Mouse (Mus musculus) neural tube, embryonic 12.5 days (tissue): ENCODE measurements around the gene Pdgfa. TPM values are rescaled to one million over a fixed set of nuclear protein-coding genes. Genes with fewer than 3 reads are reported as not detected.

ENCODE experiments used
- ATAC-seq: fragments of 200-750 bp; cut with Nextera tagmentation; 2 replicates; pipeline ENCODE4 v1.8.0; 2017; ENCODE audit warnings: low read depth, mild to moderate bottlenecking, moderate TSS enrichment, moderate library complexity; ENCODE audit not compliant: low FRiP score
- H3K27ac ChIP-seq: fragments of 300-500 bp; sonication (generic); 2 replicates; pipeline ENCODE4 v1.5.1; 2016
- H3K27me3 ChIP-seq: fragments of 300-500 bp; sonication (generic); replicated peaks from 2 replicates; pipeline ENCODE4 v1.6.1; 2016; ENCODE audit warnings: mild to moderate bottlenecking
- H3K36me3 ChIP-seq: fragments of 300-500 bp; sonication (generic); 2 replicates; pipeline ENCODE4 v1.6.1; 2016; ENCODE audit warnings: mild to moderate bottlenecking
- H3K4me1 ChIP-seq: fragments of 300-500 bp; sonication (generic); 2 replicates; pipeline ENCODE4 v1.6.1; 2016
- H3K4me2 ChIP-seq: fragments of 300-500 bp; sonication (generic); replicated peaks from 2 replicates; pipeline ENCODE4 v1.6.1; 2016; ENCODE audit warnings: mild to moderate bottlenecking
- H3K4me3 ChIP-seq: fragments of 300-500 bp; sonication (generic); 2 replicates; pipeline ENCODE4 v1.5.1; 2016
- H3K9ac ChIP-seq: fragments of 300-500 bp; sonication (generic); 2 replicates; pipeline ENCODE4 v1.6.1; 2016; ENCODE audit warnings: mild to moderate bottlenecking
- H3K9me3 ChIP-seq: fragments of 300-500 bp; sonication (generic); 2 replicates; pipeline ENCODE4 v1.6.1; 2016; ENCODE audit warnings: mild to moderate bottlenecking
- WGBS: fragments of 180-500 bp; shearing (Covaris S2); methylation state at CpG from one replicate; pipeline ENCODE4 v1.1.7; 2016; 5-methylcytosine and 5-hydroxymethylcytosine counted together
- polyA plus RNA-seq: library from polyadenylated mRNA; unstranded; fragments of >200 nt; fragmentation: Nextera tagmentation; extraction: Ambion mirVana; gene quantifications from 2 replicates; pipeline ENCODE4 v1.2.1, GENCODE M21; 2016

The Pdgfa gene
- polyA plus RNA-seq, 1 experiment from 2014 or later, result 12.1 TPM

DNA sequence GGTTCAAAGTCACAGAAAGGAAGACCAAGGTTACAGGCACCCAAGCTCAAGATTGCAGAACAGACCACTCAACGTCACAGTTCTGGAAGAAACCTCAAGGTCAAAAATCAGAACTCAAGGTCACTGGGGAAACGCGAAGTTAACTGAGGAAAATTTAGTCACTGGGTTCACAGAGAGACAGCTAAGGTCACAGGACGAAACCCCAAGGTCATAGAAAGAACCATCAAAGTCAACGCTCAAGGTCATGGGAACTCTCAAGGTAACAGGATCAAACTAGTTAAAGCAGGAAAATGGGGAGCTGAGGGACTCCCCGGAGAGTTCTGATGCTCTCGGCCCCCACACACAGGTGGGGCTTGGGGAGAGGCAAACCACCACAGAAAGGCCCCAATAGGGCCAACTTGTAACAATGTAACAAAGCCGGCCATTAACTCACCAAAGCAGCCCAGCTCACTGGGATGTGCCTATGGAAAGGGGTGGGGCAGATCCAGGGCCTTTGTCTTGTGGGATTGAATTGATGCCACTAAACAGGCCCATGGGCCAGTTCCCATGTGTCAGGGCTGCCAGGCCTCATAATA is 22.2 kb downstream of the Pdgfa start:
- no peak for ATAC-seq
- 83% methylated on average over 8 of the region's 8 CpGs for WGBS
- no peak overlapping the region for H3K4me2 ChIP-seq

DNA sequence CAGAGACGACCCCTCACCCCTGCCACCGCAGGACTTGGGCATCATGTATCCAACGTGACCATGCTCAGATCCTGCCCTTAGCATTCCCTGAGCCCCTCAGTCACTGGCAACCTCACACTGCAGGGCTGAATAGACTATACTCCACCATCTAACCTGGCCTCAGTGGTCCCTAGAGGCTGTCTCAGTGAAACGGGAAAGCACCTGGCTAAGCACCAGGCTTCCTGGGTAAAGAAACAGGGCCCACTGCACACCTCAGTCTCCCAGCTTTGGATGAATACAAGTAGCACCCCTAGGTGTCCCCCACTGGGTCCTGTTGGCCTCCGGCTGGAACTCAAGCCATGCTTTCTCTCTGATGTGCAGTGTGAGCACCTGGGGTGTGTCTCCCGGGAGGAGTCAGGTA is 23.7 kb downstream of the Pdgfa start:
- Histone ChIP-seq H3K36me3 (peaks cover 1% of the 10 kb centered on the region; the same call in 1 of the 2 replicates), H3K27me3 (no peaks in the 10 kb centered on the region), H3K27ac (no peak overlapping the region), H3K4me1 (no peaks in the 10 kb centered on the region), H3K9ac (no peak overlapping the region), H3K4me3 (no peak overlapping the region), H3K9me3 (no peaks in the 10 kb centered on the region), H3K4me2 (no peak overlapping the region)
- no peak for ATAC-seq
- WGBS, result 84% methylated on average over 6 of the region's 6 CpGs

More for the DNA sequence above, 22.2 kb downstream of the Pdgfa start:
- H3K9me3 ChIP-seq, result no peaks in the 10 kb centered on the region
- H3K36me3 ChIP-seq, result peaks cover 5% of the 10 kb centered on the region; the same call in 1 of the 2 replicates
- H3K27ac ChIP-seq, result no peak overlapping the region
- H3K4me1 ChIP-seq, result no peaks in the 10 kb centered on the region
- H3K9ac ChIP-seq, result no peak overlapping the region
- no peaks in the 10 kb centered on the region for H3K27me3 ChIP-seq
- H3K4me3 ChIP-seq, result no peak overlapping the region

DNA sequence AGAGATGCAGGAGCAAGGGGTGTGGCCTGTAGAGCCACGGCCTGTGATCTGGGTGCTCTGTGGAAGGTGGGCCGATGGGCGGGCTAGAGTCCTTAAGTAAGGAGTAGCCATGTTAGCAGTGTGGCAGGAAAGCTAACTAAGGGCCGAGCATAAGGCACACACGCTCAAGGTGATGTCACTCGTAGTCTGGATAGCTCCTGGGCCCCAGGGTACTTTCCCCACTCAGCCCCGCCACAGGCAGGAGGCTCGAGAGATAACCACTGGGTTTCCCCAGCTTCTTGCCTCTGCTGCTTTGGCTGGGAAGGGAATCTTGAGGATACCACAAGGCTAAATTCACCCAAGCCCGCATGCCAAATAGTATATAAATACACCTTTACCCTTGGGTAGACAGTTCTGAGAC is 25.8 kb downstream of the Pdgfa start:
- no peaks in the 10 kb centered on the region for H3K4me1 ChIP-seq
- H3K4me3 ChIP-seq, result no peak overlapping the region
- no peak overlapping the region for H3K9ac ChIP-seq
- no peaks in the 10 kb centered on the region for H3K27me3 ChIP-seq
- ATAC-seq, result no peak
- no peaks in the 10 kb centered on the region for H3K36me3 ChIP-seq
- H3K27ac ChIP-seq, result no peak overlapping the region
- 82% methylated on average over 9 of the region's 9 CpGs for WGBS
- no peak overlapping the region for H3K4me2 ChIP-seq
- H3K9me3 ChIP-seq, result no peaks in the 10 kb centered on the region

DNA sequence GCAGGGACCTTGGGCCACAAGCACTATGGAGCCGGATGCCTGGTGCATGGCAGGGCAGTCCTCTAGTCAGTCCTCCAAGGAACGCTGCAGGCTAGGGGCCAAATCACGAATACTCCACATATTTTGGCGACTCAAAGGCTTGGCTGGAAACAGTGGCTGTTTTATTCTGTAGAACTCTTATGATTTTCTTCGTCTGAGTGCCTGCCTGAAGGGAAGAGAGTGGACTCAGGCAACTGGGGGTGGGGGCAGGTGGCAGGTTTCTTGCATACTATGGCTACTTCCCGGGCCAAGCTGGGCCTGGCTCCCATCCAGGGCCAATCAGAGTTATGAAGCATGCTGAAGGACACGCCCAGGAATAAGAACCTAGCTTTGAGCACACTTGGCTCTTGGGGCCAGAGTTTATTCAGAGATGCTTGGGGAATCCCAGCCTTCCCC is 27.1 kb downstream of the Pdgfa start:
- Histone ChIP-seq H3K4me1 (peaks cover 6% of the 10 kb centered on the region), H3K27ac (no peak overlapping the region), H3K4me3 (no peak overlapping the region), H3K4me2 (no peak overlapping the region), H3K36me3 (no peaks in the 10 kb centered on the region), H3K27me3 (no peaks in the 10 kb centered on the region), H3K9ac (no peak overlapping the region), H3K9me3 (no peaks in the 10 kb centered on the region)
- 71% methylated on average over 7 of the region's 7 CpGs for WGBS
- ATAC-seq, result no peak

DNA sequence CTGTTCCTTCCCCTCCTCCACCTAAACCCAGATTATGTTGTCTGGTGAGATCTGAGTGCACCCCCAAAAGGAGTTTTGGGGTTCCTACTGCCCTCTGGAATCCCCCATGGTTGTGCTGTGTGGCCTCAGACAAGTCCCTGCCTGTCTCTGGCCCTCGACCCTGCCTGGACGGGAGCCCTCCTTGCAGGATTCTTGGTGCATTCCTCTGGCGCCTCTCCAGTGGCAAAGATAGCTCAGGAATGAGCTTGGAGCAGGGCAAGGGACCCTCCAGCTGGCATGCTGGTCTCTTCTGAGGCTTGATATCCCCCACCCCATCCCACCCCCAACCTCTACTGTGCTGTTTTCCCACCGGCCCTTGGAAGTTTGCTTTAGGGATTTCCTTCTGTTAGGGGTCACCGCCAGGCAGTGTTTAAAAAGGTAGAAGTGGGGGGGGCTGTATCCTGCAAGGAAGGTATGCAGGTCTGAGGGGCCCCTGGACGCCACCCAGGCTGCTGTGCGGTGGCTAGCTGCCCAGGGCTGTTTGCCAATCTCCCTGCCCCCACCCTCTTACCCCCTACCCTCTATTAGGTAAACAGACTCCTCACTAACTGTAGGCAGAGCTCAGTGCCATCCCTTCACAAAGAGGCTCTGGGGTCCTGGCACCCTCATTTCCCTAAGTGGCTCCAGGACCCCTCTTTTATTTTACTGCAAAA is 31.0 kb downstream of the Pdgfa start:
- H3K4me1 ChIP-seq, result peaks cover 6% of the 10 kb centered on the region
- H3K36me3 ChIP-seq, result no peaks in the 10 kb centered on the region
- H3K4me3 ChIP-seq, result no peak overlapping the region
- no peaks in the 10 kb centered on the region for H3K27me3 ChIP-seq
- ATAC-seq, result no peak; the same call in 1 of the 2 replicates
- H3K27ac ChIP-seq, result no peak overlapping the region
- H3K9me3 ChIP-seq, result no peaks in the 10 kb centered on the region
- H3K9ac ChIP-seq, result no peak overlapping the region
- no peak overlapping the region for H3K4me2 ChIP-seq
- 55% methylated on average over 7 of the region's 7 CpGs for WGBS

DNA sequence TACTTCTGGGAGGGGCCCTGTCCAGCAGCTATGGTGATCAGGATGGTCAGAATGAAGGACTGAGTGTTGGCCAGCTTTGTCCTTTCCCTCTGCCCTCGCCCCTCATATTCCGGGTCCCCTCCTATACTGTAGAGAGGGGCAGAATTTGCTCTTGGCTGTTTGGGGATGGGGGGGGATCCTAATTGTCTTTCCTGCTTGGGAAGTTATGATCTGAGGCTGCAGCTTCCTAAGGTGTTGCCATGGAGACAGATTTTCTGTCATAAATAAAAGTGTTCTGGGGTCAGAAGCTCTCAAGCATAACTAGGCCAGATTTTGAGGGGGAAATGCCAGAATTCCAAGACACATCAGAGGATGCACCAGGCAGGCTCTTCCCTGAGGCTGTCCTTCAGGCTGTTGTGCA is 31.6 kb downstream of the Pdgfa start:
- ATAC-seq, result no peak

DNA sequence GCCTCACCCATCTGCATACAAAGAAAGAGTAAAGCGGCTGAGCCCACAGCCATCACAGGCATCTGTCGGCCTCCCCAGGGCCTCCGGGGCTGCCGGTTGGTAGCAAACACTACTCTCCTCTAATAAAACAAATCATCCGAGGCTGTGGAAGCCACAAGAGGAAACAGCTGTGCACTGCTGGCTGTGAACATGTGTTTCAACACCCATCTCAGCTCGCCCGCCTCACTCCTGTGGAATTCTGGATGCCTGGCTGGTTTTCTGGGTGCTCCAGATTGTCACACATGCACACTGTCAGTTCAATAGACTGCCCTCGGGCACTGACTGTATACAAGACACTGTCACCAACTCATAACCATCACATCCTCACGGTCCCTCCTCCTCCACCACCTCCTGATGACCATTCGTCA is 40.7 kb downstream of the Pdgfa start:
- H3K27me3 ChIP-seq, result no peaks in the 10 kb centered on the region
- H3K36me3 ChIP-seq, result no peaks in the 10 kb centered on the region
- peaks cover 19% of the 10 kb centered on the region for H3K4me1 ChIP-seq
- no peak overlapping the region for H3K27ac ChIP-seq
- ATAC-seq, result 0 out of 2 replicates have a peak, but pooled peaks have one; percentile 29
- no peak overlapping the region for H3K9ac ChIP-seq
- no peak overlapping the region for H3K4me2 ChIP-seq
- no peaks in the 10 kb centered on the region for H3K9me3 ChIP-seq
- no peak overlapping the region for H3K4me3 ChIP-seq
- 55% methylated on average over 10 of the region's 10 CpGs for WGBS

More for the DNA sequence above, 31.6 kb downstream of the Pdgfa start:
- Histone ChIP-seq H3K9me3 (no peaks in the 10 kb centered on the region), H3K27me3 (no peaks in the 10 kb centered on the region), H3K4me1 (peaks cover 6% of the 10 kb centered on the region), H3K4me2 (no peak overlapping the region), H3K36me3 (no peaks in the 10 kb centered on the region), H3K4me3 (no peak overlapping the region), H3K27ac (no peak overlapping the region), H3K9ac (no peak overlapping the region)
- 84% methylated on average over 2 of the region's 2 CpGs for WGBS

DNA sequence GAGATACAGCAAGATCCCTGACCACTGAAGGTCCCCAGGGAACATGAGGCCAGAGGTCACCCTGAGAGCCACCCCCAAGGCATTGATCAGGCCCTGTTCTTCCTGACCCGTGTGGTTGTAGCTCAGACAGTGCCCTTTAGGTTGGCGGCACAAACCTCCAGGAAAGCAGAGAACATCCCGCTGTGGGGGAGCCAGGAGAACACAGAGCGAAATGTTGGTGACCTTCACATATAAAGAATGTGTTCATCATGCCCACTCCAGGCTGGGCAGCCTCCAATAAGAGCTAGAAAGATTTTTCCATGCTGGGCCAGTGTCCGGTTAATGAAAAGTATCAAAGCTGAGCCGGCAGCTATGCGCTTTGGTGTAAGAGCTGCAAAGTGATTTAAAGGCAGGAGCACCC is 43.2 kb downstream of the Pdgfa start:
- no peak for ATAC-seq
- H3K4me3 ChIP-seq, result no peak overlapping the region
- H3K36me3 ChIP-seq, result no peaks in the 10 kb centered on the region
- peaks cover 19% of the 10 kb centered on the region for H3K4me1 ChIP-seq
- H3K9ac ChIP-seq, result no peak overlapping the region
- no peaks in the 10 kb centered on the region for H3K27me3 ChIP-seq
- H3K4me2 ChIP-seq, result no peak overlapping the region
- 81% methylated on average over 7 of the region's 7 CpGs for WGBS
- H3K9me3 ChIP-seq, result no peaks in the 10 kb centered on the region
- H3K27ac ChIP-seq, result no peak overlapping the region

DNA sequence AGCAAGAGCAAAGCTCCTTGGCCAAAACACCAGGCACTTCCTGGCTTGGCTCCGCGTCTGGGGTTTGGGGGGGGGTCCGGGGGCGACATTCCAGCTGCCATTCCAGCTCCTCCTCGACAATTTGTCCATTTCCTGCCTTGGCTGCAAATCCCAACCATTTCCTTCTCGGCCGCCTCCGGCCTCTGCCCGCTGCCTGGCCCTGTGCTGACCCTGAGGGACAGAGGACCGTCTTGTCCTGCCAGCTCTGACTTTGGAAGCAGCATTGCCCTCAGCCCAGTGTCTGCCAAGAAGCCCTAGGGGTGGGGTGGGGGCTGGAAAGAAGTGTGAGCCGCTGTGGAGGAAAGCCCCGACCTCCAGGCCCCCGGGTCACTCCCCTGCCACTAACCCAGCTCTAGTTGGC is 44.2 kb downstream of the Pdgfa start:
- 73% methylated on average over 13 of the region's 13 CpGs for WGBS
- Histone ChIP-seq H3K4me1 (peaks cover 28% of the 10 kb centered on the region), H3K27me3 (no peaks in the 10 kb centered on the region), H3K9ac (no peak overlapping the region), H3K27ac (no peak overlapping the region), H3K9me3 (no peaks in the 10 kb centered on the region), H3K4me2 (no peak overlapping the region), H3K4me3 (no peak overlapping the region), H3K36me3 (no peaks in the 10 kb centered on the region)
- ATAC-seq, result no peak

DNA sequence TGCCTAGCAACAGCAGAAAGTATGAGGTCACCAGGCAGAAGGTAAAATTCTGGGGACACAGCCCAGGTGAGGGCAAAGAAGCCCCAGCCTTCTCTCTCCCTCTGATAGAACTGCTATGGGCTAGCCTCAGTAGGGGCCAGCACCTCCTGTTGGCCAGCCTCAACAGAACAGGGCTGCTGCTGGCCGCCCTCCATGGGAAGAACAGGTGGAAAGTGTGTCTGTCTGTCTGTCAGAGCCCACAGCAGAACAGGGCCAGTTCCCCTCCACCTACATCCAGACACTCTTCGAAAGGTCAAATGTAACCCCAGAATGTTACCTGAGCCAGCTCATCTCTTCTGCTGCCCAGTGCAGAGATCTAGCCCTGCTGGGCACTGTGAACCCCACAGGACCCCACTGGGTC is 45.9 kb downstream of the Pdgfa start:
- H3K4me3 ChIP-seq, result no peak overlapping the region
- H3K4me2 ChIP-seq, result no peak overlapping the region
- H3K9me3 ChIP-seq, result no peaks in the 10 kb centered on the region
- no peak overlapping the region for H3K27ac ChIP-seq
- WGBS, result 92% methylated on average over 2 of the region's 2 CpGs
- H3K27me3 ChIP-seq, result no peaks in the 10 kb centered on the region
- ATAC-seq, result no peak
- no peak overlapping the region for H3K9ac ChIP-seq
- no peaks in the 10 kb centered on the region for H3K36me3 ChIP-seq
- peaks cover 35% of the 10 kb centered on the region for H3K4me1 ChIP-seq

DNA sequence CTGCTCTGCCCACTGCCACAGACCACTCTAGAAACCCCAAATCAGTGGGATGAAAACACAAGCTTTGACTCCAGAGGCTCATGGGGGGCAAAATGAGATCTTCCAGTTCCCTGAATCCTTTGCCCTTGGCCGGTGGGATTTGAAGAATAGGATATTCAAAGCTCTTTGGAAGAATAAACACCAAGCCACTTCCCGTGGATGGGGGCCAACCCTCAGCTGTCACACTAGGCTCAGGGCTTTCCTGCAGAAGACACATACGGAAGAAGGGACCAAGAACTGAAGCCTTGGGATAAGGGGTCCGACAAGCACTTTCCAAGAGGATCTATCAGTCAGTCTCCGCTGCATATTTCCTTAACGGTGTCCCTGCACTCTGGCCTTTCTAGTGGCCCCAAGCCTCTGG is 48.0 kb downstream of the Pdgfa start:
- Histone ChIP-seq H3K9ac (no peak overlapping the region), H3K27ac (no peak overlapping the region), H3K27me3 (no peaks in the 10 kb centered on the region), H3K4me1 (peaks cover 22% of the 10 kb centered on the region), H3K4me2 (no peak overlapping the region), H3K4me3 (no peak overlapping the region), H3K9me3 (no peaks in the 10 kb centered on the region), H3K36me3 (no peaks in the 10 kb centered on the region)
- 83% methylated on average over 6 of the region's 6 CpGs for WGBS
- ATAC-seq, result no peak

DNA sequence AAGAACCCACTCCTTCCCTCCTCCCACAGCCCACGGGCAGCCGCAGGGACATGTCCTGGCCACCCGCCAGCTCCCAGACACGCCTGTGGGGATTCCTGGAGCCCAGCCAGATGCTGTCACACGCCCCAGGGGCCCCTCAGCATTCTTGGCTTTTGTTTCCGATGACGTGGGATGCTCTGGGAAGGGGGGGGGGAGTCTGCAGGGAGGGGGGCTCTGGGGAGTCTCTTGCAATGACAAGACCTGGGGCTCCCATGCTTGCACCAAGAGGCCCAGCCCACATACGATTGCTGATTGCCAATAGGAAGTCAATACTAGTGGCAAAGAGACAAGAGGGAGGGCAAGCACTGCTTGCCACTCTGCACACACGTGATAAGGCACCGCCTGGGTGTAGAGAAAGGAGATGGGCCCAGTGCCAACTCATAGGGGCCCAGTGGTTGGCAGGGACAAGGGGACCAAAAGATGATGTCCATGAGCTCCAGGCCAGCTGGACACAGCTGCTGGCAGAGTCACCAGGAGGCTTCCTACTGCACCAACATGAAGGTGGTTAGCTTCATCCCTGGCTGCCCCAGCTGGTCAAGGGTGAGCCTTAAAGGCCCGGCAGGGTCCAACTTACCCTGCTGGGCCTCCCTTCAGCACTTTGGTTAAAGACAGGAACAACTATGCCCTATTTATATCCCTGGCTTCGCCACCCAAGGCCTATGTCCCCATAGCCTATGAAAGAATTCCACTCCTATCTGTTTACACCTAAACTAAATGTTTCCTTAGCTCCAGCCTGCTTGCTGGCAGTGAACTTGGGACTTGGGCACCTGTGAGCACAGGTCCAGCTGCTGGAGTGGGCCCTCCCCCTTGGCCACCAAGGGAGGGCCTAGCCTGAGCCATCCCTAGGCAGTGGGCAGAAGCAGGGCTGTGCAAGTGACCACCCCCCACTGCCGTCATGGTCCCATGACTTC is 48.9 kb downstream of the Pdgfa start:
- H3K27me3 ChIP-seq, result no peaks in the 10 kb centered on the region
- H3K9ac ChIP-seq, result no peak overlapping the region
- 0 out of 2 replicates have a peak overlapping the region, but pooled peaks have one; percentile 0 for H3K4me2 ChIP-seq
- H3K9me3 ChIP-seq, result no peaks in the 10 kb centered on the region
- no peak overlapping the region for H3K27ac ChIP-seq
- peak; percentile 78 for ATAC-seq
- 32% methylated on average over 13 of the region's 13 CpGs for WGBS
- peaks cover 21% of the 10 kb centered on the region for H3K4me1 ChIP-seq
- no peak overlapping the region for H3K4me3 ChIP-seq
- no peaks in the 10 kb centered on the region for H3K36me3 ChIP-seq
